Mouse (Mus musculus) heart, postnatal 25 days (tissue): ENCODE data around the gene Zfp536. TPM values are rescaled to one million over a fixed set of nuclear protein-coding genes. Genes with fewer than 3 reads are reported as not detected.

ENCODE experiments used
- DNase-seq: peaks from one replicate; pipeline ENCODE4 v3.0.0; 2022; ENCODE audit warnings: low spot score
- intact Hi-C: fragments of 180-260 bp; cut with DNase I; formaldehyde crosslinking; loops from one replicate; pipeline ENCODE4 v1.15.1; 2025
- total RNA-seq, 2 experiments: library from RNA; stranded (reverse); gene quantifications; 2 replicates each; pipeline ENCODE4 v1.2.3; 2021

Zfp536 gene
- 10 to 100 TPM in 1 of 2 experiments, 1 to 10 TPM in 1; 7.4 to 10.1 TPM for total RNA-seq

DNA sequence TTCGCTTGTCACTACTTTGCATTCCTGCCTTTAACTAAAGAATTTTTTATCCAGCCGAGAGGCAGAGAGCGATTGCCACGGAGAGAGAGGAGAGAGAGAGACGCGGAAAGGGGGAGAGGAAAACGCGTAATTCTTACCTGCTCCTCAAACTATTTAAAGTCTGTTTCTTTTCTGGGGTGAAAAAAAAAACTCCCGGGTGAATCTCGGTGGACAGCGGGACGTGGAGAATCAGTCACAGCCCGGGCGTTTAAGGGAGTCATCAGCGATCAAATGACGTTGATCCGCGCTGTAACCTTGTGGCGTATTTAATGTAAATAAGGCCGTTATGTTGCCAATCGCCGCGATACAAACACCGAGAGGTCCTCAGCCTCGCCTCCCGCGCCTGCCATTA, at the start of gene Zfp536:
Gene Zfp536, minus strand, starts transcription at position 330 of the 391 bp plus-strand sequence.
- intact Hi-C loops = loop anchor here (10.0 kb wide), 1 partner anchor 161 kb away; no protein-coding TSS in a partner anchor
- no peak for DNase-seq

DNA sequence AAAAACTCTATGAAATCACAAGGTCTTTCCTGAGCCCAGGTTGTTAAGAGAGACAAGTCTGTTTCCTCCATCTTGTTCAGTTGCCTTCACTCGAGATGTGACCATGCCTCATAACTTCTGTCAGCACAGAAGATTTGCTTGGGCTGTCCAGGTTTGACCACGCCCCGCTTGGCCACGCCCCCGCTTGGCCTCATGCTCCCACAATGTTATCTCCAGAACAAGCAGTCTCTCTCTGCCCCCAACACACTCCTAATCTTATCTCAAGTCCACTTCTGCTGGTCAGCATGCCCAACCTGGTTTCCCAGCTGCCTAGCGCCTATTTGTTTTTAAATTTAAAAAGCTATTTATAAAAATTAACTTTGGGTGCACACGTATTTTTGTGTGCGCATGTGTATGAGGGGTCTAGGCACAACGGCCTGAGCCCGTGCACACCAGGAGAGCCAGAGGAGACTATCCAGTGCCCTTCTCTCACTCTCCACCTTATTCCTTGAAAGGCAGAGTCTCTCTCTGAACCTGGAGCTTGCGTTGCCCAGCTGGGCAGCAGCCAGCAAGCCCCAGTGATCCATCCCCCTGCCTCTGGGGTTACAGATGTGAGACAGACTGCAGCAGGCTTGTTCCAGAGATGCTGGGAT, 47.3 kb upstream of the Zfp536 start:
- intact Hi-C loops = no loop called here
- no peak for DNase-seq

DNA sequence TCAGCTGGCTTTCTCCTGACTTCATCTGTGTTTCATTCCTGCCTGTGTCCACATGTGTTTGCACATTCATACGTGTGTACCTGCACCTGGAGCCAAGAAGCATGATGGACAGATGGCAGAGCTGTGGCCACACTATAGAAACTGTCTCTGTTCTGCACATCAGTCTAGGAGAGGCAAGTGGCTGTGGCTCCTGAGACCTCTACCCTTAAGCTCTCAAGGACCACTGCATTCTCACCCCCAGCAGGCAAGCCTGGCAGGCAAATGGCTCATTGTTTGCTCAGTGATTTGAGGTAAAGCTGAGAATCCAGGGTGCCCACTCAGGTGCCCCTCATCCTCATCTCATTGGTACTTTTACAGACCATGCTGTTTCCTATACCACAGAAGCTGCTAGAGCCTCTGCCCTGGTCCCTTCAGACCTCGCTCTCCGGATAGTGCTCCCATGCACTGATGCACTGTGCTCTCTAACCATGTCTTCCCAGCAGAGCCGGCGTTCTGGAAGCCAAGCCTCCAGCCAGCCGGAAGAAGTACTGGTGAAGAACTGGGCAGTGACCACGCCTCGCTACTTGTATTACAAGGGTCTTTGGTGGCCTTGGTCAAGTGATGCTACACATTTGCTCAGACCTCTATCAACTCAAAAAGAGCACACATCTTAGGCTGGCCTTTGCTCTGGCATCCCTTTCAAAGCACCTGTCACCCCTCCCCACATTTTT, 45.3 kb upstream of the Zfp536 start:
- no peak for DNase-seq
- intact Hi-C loops = no loop called here

DNA sequence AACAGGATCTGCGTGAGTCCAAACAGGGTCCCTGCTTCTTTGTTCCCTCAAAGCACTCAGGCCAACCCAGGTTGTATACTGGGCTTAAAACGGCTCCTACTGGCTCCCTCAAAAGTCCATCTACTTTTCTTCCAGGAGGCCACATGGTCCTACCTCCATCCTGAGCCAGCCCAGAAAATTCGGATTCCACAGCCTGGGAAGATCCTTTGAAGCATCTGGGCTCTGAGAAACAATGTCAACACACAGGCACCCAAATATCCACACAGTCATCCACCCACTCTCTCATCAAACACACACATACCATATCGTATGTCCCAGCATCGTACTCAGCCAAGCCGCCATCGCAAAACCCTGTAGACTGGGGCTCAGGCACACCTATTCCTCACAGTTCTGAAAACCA, 43.5 kb upstream of the Zfp536 start:
- intact Hi-C loops = no loop called here

DNA sequence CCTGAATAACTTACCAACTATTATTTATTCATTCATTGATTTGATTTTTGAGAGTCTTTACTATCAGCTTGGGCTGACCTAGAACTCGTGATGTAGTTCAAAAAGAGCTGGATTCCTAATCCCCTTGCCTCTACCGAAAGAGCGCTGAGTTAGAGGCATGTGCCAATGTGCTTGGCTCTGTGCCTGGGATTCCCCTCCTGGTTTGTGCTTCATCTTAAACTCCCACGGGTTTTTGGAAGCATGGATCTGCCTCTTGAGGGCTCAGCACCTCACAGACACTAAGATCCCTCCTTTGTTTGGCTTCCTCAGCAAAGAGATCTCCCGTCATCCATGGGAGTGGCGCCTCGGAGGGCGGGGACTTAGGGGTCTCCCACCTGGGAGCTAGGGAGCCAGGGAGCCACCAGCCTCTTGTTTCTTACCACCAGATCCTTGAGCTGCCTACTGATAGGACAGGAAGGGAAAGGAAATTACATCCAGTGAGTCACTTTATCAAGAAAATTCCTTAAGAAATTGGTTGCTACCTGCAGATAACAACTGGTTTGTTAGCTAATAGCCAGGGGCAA, 41.5 kb upstream of the Zfp536 start:
- intact Hi-C loops = no loop called here
- no peak for DNase-seq

More for the DNA sequence above, 43.5 kb upstream of the Zfp536 start:
- no peak for DNase-seq

DNA sequence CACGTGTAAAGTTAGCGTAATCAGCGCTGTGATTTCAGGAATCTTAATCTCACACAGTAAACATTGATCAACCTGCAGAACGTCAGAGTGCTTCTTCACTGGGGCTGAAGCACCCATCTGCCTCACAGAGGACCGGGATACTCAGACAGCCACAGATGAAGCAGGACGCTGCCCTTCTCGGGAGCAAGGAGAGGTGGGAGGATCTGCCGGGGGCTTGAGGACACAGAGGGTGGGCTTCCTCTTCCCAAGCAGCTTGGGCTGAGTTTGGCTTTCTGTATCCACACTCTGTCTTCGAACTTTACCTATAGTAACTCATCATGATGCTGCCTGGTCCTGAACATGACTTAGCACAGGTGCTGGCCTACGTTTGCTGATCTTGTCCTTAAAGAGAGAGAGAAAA, 40.2 kb upstream of the Zfp536 start:
- intact Hi-C loops = no loop called here
- no peak for DNase-seq

DNA sequence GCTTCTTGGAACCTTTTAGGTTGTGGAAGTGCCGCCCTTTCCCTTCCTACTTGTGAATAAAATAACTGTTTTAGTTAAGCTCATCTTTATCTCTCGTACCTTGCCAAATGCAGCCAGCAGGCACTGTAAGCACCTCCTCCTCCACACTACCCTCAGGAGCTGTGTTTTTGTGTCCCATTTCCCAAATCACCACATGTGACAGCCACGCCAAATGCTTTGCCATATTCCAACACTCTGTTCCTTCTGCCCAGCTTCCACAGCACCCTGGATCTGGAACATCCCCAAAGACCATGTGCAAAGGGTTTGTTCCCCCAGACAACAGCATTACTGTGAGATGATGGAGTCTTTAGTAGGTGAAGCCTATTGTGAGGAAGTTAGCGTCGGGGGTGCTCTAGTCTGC, 36.5 kb upstream of the Zfp536 start:
- no peak for DNase-seq

DNA sequence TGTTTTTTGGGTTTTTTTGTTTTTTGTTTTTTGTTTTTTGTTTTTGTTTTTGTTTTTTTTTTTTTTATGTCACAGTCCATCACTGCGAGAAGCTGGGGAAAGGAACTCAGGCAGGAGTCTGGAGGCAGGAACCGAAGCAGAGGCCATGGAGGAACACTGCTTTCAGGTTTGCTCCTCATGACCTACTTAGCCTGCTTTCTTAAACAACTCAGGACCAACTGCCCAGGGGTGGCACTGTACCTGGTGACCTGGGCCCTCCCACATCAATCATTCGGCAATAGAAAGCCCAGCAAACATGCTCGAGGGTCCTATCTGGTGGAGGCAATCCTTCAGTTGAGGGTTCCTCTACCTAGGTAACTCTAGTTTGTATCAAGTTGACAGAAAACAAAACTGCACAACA, 35.6 kb upstream of the Zfp536 start:
- intact Hi-C loops = no loop called here

More for the DNA sequence above, 36.5 kb upstream of the Zfp536 start:
- intact Hi-C loops = no loop called here

DNA sequence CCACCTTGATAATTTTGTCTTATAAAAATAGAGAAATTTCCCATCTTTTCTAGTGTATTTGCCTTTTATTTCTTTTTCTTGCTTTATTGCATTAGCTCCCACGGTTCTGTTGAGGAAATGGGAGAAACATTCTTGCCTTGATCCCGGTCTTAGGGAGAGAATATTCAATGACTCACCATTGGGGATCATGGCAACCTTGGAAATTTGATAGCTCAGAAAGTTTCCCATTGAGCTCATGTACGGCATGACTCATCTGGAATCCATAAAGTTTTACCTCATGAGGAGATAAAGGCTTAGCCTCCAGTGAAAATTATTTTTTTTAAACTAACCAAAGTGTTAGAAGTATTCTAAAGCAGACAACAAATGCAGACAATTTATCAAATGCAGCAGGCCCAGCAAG, 27.7 kb upstream of the Zfp536 start:
- DNase-seq = no peak
- intact Hi-C loops = no loop called here

More for the DNA sequence above, 35.6 kb upstream of the Zfp536 start:
- DNase-seq = no peak

DNA sequence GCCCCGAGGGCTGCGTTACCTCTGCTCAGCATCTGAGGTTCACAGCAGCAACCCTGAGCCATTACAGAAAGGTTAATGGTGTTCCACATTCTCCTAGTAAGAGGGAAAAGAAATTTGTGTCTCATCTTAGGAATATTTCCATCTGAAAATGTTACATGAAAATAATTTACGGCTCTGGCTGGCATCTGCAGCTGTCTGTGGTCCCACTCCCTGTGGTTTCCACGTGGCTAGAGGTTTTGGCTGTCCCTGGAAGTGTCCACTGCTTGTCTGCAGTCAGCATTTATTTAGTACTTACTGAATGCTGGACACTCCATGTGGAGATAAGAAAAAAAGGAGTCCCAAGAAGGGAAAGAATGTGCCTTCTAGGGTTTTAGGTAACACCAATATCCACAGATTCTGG, 15.3 kb upstream of the Zfp536 start:
- no peak for DNase-seq
- intact Hi-C loops = no loop called here

DNA sequence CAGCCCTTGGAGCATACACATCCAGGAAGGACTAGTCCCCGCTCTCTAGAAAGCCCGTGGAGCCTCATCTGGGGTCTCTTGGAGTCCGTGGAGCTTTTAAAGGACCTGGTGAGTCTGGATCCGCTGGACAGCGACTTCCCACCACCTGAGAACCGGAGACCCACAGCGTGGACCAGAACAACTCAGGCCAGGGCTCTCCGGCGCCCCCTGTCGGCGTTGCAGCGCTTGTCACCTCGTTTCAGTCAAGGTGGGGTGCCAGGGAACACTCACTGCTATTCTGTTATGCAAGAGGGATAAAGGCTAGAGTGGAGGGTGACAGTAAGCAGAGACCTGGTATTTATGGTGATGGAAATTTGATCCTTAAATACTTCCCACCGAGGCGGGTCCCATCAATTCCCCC, 2.1 kb upstream of the Zfp536 start:
- no peak for DNase-seq
- intact Hi-C loops = loop anchor here (2.0 to 10.0 kb wide), 2 partner anchors 159 to 401 kb away; no protein-coding TSS in a partner anchor

DNA sequence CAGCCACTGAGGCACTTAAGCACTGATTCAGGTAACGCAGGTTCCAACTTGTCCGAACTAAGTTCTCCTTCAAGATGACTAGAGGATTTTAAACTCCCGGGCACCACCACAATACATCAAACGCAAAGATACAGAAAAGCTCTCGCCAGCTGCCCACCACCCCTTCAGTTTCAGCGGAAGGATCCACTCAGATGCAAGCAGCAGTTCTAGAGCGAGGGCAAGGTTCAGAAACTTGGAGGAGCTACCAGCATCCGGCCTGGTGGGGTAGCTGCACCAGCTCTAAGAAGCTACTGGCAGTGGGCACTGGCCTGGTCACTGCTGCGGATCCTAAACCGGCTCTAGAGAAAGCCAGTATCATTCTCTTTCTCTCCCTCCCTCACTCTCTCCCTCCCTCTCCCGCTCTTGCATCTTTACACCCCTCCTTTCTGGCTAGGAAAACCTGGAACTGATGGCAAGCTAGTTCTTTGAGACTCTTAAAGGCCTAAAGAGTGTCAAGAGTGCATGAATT, 1.1 kb upstream of the Zfp536 start:
- intact Hi-C loops = loop anchor here (2.0 to 10.0 kb wide), 2 partner anchors 160 to 400 kb away; no protein-coding TSS in a partner anchor

DNA sequence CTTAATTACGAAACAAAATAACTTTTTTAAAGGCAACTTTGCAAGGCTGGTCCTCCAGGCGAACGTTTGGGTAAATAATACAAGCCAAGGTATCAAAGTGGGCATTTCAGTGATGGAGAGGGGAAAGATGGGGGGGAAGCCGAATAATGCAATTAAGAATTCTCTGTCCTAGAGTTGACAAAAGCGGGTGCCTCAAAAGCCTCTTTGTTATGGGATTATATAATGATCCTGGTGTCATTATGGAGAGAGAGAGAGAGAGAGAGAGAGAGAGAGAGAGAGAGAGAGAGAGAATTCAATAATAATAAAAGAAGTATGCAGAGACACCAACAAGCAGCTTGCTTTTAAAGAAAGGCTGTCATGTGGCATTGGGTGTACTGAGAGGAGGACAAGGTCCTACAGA, 465 bp upstream of the Zfp536 start:
- intact Hi-C loops = loop anchor here (2.0 to 10.0 kb wide), 2 partner anchors 161 to 399 kb away; no protein-coding TSS in a partner anchor
- DNase-seq = no peak

More for the DNA sequence above, 1.1 kb upstream of the Zfp536 start:
- no peak for DNase-seq

DNA sequence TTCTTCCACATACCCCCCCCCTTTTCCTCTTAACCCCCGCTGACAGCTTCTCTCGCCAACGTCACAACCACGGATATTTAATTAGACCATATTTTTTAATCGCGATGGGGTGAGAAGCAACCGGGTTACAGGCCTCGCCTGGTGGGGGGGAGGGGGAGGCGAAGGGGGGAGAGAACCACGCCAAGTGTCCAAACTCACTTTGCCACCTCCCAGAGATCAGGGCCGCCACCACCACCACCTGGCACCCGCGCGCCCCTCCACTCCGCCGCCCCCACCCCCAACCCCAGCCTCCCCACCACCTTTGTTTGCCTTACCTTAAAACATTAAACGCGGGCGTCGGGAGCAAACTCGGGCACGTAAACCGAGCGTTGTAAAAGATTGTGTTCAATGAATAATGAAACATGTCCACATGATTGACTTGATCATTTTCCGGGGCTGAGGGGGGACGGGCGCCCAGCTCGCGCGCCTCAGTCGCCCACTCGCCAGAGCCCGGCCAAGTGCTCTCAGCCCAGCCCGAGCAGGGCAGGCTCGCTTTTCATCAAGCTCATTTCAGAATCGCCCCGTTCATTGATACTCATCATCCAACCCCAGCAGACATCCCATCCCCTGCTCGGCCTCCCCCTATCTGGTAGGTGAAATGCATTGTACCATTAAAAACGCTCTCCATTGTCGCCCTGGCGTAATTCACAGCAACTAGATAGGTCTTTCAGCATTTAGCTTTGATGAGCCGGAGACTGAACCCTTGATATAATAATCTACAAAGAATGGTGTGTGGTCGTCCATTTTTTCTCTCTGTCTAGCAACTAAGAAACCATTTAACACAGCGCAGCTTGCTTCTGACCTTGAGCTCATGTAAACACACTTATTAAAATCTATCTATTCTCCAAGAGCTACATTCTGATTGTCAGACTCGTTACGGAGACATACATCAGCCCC, 797 bp downstream of the Zfp536 start:
- intact Hi-C loops = loop anchor here (10.0 kb wide), 1 partner anchor 162 kb away; no protein-coding TSS in a partner anchor
- no peak for DNase-seq

DNA sequence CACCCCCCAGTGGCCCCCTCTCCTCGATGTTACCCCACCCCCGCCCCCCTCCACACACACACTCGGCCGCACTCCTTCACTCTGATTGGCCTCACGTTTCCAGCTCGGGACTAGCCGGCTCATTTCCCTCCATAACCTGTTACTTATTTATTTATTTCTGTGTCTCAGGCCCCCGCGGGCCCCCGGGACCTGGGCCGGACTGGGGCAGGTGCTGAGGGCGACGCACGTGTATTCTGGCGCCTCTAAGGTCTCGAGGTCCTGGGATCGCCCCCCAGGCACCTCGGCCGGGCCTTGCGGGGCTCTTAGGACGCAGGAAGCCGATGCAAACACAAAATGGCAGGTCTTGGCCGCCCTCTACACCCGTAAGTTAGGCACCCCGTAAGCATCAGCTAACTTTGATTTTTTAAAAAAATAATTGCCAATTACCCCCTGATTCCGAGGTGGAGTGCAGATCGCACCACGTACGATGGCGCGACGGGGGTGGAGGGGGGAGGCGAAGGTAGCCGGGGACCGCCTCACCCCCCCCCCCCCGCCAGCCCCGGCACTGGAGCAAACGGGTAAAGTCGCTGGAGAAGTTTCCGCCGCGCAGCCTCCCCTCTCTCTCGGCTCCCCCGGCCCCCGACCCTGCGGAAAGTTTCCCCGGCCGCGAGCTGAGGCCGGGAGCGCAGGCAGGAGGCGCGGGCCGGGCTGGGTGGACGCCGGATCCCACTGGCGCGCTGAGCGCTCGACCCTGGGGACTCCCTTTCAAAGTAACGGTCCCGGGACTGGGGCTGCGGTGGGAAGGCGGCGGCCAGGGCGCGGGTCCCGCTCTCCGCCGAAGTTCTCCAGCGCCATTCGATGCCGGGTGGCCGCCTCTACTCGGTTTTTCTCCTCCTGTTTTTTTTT, 1.7 kb downstream of the Zfp536 start:
- intact Hi-C loops = loop anchor here (10.0 kb wide), 1 partner anchor 163 kb away; no protein-coding TSS in a partner anchor
- no peak for DNase-seq

DNA sequence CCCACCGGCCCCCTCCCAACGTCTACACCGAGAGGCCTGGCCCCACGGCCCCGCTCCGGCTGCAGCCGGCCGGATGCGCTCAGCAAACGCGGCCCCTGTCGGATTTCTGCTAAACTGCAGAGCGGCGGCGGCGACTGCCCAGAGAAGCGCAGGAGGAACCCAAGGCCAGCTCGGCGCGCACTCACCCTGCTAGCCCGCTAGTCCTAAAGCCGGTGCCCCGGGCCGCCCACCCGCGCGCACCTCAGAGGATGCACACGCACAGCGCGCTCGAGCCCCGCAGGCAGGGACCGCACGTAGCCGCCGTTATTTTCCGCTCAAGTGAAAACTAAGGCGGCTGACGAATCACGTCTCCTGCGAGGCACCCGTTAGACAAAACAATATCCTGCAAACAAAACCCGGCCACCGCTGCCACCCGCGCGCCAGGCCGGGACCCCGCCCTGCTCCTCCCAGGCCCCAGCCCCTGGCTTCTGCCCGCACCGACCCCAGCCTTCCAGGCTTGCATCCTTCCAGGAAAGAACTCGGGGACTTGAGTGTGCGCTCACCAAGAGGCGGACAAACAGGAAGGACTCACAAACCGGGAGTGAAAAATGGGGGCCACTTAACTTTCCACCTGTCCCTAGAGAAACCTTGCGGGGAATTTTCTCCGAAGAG, 2.9 kb downstream of the Zfp536 start:
- peak; percentile 14 for DNase-seq
- intact Hi-C loops = loop anchor here (10.0 kb wide), 1 partner anchor 164 kb away; no protein-coding TSS in a partner anchor

DNA sequence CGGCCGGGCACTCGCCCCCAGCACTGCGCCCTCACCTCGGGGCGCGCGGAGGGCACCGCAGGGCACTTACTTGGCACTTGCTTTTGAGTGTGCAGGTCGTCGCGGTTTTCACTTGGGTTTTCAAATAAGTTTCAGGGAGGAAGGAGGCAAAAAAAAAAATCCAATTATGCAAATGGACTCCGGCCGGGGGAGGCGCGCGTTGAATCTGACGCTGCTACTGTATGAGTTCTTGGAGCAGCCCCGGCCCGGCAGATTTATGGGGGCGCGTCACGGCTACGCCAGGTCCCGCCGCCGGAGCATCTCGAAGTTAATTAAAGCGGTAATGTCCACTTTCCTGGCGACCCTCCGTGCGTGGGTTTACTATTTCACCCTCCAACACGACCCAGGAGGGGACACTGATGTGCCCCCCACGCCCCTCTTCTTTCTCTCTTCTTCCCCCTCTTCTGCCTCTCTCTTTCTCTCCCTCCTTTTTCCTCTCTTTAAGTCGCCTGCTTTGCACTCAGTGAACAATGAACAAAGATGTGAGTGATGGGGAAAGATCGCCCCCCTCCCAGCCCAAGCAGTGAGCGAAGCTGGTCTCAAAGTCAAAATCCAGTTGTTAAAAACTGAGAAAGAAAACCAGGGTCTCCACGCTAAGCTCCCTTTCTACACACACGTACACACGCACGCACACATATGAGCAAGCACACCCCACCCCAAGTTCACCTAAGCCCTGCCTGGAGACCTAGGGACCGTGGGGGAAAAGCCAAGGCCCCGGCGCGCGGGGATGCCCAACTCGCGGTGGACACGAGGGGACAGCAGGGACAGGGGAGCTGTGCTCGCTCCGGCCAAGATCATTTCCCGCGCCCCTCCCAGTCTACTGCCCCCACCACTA, 3.7 kb downstream of the Zfp536 start:
- DNase-seq = no peak
- intact Hi-C loops = loop anchor here (2.0 to 10.0 kb wide), 2 partner anchors 147 to 165 kb away; no protein-coding TSS in a partner anchor
